Mouse (Mus musculus) kidney, postnatal 0 days (tissue): Measurements from ENCODE around the gene Gm37240. TPM values are rescaled to one million over a fixed set of nuclear protein-coding genes. Genes with fewer than 3 reads are reported as not detected.

Experiments used
- ATAC-seq: fragments of 200-750 bp; cut with Nextera tagmentation; replicated peaks from 2 replicates; pipeline ENCODE4 v1.8.0; 2017; ENCODE audit warnings: low read depth, moderate number of reproducible peaks, moderate TSS enrichment, moderate library complexity; ENCODE audit not compliant: low FRiP score
- DNase-seq: peaks from one replicate; pipeline ENCODE4 v3.0.0-alpha.2; 2016; ENCODE audit warnings: low spot score
- H3K27ac ChIP-seq: fragments of 300-500 bp; sonication (generic); 2 replicates; pipeline ENCODE4 v1.5.1; 2014; ENCODE audit warnings: mild to moderate bottlenecking
- H3K27me3 ChIP-seq: fragments of 300-500 bp; sonication (generic); 2 replicates; pipeline ENCODE4 v1.6.1; 2014; ENCODE audit warnings: low read length, mixed read lengths; ENCODE audit not compliant: insufficient read depth
- H3K36me3 ChIP-seq: fragments of 300-500 bp; sonication (generic); 2 replicates; pipeline ENCODE4 v1.6.1; 2014; ENCODE audit warnings: low read length, mixed read lengths; ENCODE audit not compliant: insufficient read depth
- H3K4me1 ChIP-seq: fragments of 300-500 bp; sonication (generic); replicated peaks from 2 replicates; pipeline ENCODE4 v1.6.1; 2014; ENCODE audit warnings: antibody characterized with exemption, low read length, mixed read lengths; ENCODE audit not compliant: insufficient read depth
- H3K4me2 ChIP-seq: fragments of 300-500 bp; sonication (generic); 2 replicates; pipeline ENCODE4 v1.6.1; 2014; ENCODE audit warnings: mild to moderate bottlenecking, low read length, moderate library complexity, mixed read lengths
- H3K4me3 ChIP-seq: fragments of 300-500 bp; sonication (generic); replicated peaks from 2 replicates; pipeline ENCODE4 v1.5.1; 2014; ENCODE audit warnings: low read depth, low read length
- H3K9ac ChIP-seq: fragments of 300-500 bp; sonication (generic); 2 replicates; pipeline ENCODE4 v1.6.1; 2014; ENCODE audit warnings: low read depth, low read length
- H3K9me3 ChIP-seq: fragments of 300-500 bp; sonication (generic); replicated peaks from 2 replicates; pipeline ENCODE4 v1.6.1; 2016; ENCODE audit warnings: low read length, inconsistent platforms, mixed read lengths
- CTCF ChIP-seq: IDR thresholded peaks from 2 replicates; pipeline ENCODE4 v1.5.1; 2016; ENCODE audit warnings: antibody characterized with exemption, low read depth, mild to moderate bottlenecking, moderate library complexity
- WGBS: fragments of 180-500 bp; shearing (Covaris S2); extraction: QIAGEN DNeasy Blood & Tissue Kit; methylation state at CpG from one replicate; pipeline ENCODE4 v1.1.7; 2014; 5-methylcytosine and 5-hydroxymethylcytosine counted together
- polyA plus RNA-seq: library from polyadenylated mRNA; unstranded; fragments of >200 nt; fragmentation: Nextera tagmentation; extraction: Ambion mirVana; gene quantifications from 2 replicates; pipeline ENCODE4 v1.2.1, GENCODE M21; 2015

The Gm37240 gene
- polyA plus RNA-seq, 1 experiment from 2014 or later: 10.8 TPM

DNA sequence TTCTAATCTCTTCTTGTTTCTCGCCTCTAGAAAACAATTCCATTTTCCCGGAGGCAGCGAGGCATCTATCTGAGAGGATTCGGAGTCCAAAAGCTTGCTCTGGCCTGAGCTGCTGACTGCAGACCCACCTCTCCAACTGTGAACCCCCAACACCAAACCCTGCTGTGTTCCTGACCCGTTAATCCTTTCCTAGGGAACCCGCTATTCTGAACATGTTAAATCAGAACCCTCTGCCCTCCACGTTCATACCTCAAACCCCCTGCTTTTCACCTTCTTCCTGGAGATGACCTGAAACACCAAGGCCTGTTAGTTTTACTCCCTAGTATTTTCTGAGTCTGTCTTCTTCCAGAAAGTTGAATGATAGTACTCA lies 1271.5 kb downstream of the Gm37240 start:
- Histone ChIP-seq H3K4me2 (no peak overlapping the region), H3K36me3 (no peaks in the 10 kb centered on the region), H3K4me3 (no peak overlapping the region), H3K4me1 (no peaks in the 10 kb centered on the region), H3K27ac (no peak overlapping the region), H3K9me3 (no peaks in the 10 kb centered on the region), H3K27me3 (no peaks in the 10 kb centered on the region), H3K9ac (no peak overlapping the region)
- TF ChIP-seq CTCF: no peak
- DNase-seq: no peak
- WGBS: 41% methylated on average over 7 of the region's 7 CpGs
- no peak for ATAC-seq

DNA sequence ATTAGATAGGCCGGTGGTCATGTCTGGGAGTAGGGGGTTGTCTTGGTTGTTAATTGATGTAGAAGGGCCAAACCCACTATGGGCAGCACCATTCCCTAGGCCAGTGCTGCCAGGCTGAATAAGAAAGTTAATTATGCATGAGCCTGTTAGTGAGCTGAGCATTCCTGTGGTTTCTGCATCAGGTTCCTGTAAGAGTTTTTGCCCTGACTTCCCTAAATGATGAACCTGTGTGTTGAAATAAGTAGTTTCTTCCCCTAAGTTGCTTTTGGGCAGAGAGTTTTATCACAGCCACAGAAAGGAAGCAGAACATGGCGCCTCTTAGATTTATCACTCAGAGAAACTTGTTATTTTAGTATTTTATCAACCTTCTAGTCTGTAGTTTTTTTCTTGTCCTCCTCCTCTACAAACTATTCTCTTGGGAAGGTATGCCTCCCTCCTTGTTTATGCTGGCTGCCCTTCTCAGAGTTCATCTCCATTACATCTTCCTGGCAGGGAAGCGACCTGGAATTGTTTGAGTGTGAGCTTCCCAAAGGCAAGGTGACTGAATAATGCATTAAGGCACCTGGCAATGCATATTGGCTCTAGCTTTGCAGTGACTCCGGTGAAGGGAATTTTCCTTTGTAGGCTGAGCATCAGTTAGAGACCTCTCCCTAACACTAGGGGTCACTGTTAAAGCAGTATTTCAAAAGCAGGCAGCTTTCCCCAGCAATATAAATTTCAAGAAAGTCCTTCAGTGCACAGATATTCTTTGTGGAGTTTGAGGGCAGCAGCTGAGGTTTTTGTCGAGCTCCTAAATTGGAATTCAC lies 1272.1 kb downstream of the Gm37240 start:
- no peaks in the 10 kb centered on the region for H3K27me3 ChIP-seq
- DNase-seq: peak; percentile 91
- 24% methylated on average over 5 of the region's 5 CpGs for WGBS
- no peak overlapping the region for H3K4me3 ChIP-seq
- H3K9me3 ChIP-seq: no peaks in the 10 kb centered on the region
- ATAC-seq: no peak
- H3K27ac ChIP-seq: no peak overlapping the region
- no peak overlapping the region for H3K9ac ChIP-seq
- no peaks in the 10 kb centered on the region for H3K4me1 ChIP-seq
- H3K36me3 ChIP-seq: no peaks in the 10 kb centered on the region
- H3K4me2 ChIP-seq: no peak overlapping the region
- peak; percentile 82 for TF ChIP-seq CTCF

DNA sequence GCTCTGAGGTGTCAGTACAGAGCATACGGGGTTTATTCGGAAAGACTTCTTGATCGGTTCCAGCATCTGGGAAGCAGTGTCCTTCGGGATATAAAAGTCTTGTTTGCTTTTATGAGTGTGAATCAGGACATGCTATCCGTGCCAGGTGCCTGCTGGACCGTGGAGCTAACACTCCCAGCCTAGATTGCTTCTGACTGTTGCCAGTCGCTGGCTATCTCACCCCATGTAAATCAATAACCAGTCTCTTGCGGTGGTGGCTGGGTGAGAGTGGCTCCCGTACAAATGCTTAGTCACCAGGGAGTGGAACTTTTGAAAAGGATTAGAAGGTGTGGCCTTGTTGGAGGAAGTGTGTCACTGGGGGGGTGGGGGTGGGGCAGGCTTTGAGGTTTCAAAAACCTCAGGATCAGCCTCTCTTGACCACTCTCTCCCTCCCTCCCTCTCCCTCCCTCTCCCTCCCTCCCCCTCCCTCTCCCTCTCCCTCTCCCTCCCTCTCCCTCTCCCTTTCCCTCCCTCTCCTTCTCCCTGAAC lies 1277.1 kb downstream of the Gm37240 start:
- H3K4me3 ChIP-seq: no peak overlapping the region
- ATAC-seq: peak; percentile 80; the same call in 1 of the 2 replicates
- H3K27me3 ChIP-seq: no peaks in the 10 kb centered on the region
- no peak overlapping the region for H3K4me2 ChIP-seq
- DNase-seq: peak; percentile 43
- no peaks in the 10 kb centered on the region for H3K36me3 ChIP-seq
- no peaks in the 10 kb centered on the region for H3K4me1 ChIP-seq
- H3K9me3 ChIP-seq: no peaks in the 10 kb centered on the region
- no peak overlapping the region; the same call in 1 of the 2 replicates for H3K27ac ChIP-seq
- TF ChIP-seq CTCF: no peak
- 37% methylated on average over 9 of the region's 9 CpGs for WGBS
- H3K9ac ChIP-seq: no peak overlapping the region

DNA sequence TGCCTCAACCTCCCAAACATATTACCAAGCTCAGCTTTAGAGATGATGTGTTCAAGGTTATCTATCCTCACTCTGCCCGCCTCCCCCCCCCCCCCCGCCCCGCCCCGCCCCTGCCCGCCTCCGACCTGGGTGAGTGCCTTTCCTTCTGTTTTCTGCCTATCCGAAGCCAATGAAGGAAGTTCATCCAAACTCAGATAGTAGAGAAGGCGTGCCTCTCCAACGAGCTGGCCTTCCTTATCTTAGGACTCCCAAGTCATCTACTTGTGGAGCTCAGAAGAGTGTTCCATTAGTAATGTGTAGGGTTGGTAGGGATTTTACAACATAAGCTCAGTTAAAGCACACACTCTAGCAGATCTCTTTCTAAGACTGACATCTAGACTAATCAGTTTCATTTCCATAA lies 1284.1 kb downstream of the Gm37240 start:
- Histone ChIP-seq H3K36me3 (no peaks in the 10 kb centered on the region), H3K9ac (no peak overlapping the region), H3K4me1 (no peaks in the 10 kb centered on the region), H3K27ac (no peak overlapping the region), H3K4me2 (no peak overlapping the region), H3K27me3 (no peaks in the 10 kb centered on the region), H3K9me3 (no peaks in the 10 kb centered on the region), H3K4me3 (no peak overlapping the region)
- WGBS: 76% methylated on average over 9 of the region's 9 CpGs
- ATAC-seq: no peak
- no peak for DNase-seq
- TF ChIP-seq CTCF: no peak

DNA sequence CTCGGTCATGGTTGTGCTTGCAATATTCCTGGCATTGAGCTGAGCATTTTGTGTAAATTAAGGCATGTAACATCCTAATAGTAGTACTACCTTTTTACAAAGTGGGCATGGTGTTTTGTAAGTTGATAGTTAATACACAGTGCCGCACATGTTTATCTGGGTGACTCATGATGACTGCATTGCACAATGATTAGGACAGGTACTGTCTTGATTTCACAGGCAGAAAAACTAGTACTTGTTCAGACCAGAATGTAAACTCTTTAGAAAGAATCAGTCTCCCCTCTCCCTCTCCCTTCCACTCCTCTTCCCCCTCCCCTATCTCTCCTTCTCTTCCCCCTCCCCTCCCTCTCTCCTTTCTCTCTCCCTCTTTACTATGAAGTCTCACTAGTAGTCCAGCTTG lies 1284.6 kb downstream of the Gm37240 start:
- no peak for TF ChIP-seq CTCF
- DNase-seq (no peak), ATAC-seq (no peak)
- Histone ChIP-seq H3K27ac (no peak overlapping the region), H3K4me3 (no peak overlapping the region), H3K4me1 (no peaks in the 10 kb centered on the region), H3K36me3 (no peaks in the 10 kb centered on the region), H3K4me2 (no peak overlapping the region), H3K9me3 (no peaks in the 10 kb centered on the region), H3K27me3 (no peaks in the 10 kb centered on the region), H3K9ac (no peak overlapping the region)
- 95% methylated on average over 2 of the region's 2 CpGs for WGBS

DNA sequence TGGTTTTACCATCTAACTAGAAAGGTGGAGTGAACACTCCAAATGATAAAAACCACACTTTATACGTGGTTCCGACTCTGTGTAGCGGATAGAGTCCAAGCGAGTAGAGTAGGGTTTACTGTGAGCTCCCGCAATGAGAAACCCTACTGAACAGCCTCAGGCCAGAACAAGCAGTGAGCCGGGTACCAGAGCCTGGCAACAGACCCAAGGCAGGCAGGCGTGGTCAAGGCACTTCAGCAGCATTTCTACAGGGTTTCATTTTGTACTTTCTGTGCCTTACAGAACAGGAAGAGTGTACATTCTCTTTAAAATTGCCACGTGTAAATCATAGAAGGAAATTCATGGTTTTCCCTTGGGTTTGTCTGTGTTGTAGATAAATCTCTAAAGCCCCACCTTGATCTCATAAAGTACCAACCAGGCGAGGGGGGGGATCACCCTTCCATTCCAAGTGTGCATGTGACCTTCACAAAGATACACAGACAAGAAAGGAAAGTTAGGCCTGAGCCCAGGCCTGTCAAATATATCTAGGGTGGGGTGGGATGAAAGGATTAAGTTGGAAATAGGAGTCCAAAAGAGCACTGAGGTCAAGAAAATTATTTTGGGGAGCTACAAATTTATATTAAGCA lies 1285.3 kb downstream of the Gm37240 start:
- H3K9ac ChIP-seq: no peak overlapping the region
- H3K4me1 ChIP-seq: no peaks in the 10 kb centered on the region
- H3K27me3 ChIP-seq: no peaks in the 10 kb centered on the region
- H3K27ac ChIP-seq: no peak overlapping the region
- H3K4me2 ChIP-seq: no peak overlapping the region
- no peak for DNase-seq
- ATAC-seq: no peak
- TF ChIP-seq CTCF: no peak
- WGBS: 71% methylated on average over 9 of the region's 9 CpGs
- no peaks in the 10 kb centered on the region for H3K36me3 ChIP-seq
- H3K4me3 ChIP-seq: no peak overlapping the region
- H3K9me3 ChIP-seq: no peaks in the 10 kb centered on the region
